Mouse (Mus musculus) embryo, embryonic 10.5 days (tissue): ENCODE data around the gene Gm17606.

Experiments used
- DNase-seq: peaks from one replicate; pipeline ENCODE4 v3.0.0-alpha.2; 2015; ENCODE audit warnings: low spot score

Gene Gm17606

GRCm38 (mm10) chr14:54664477-54665222 lies 23.9 kb downstream of the Gm17606 start:
- DNase-seq: no peak

GRCm38 (mm10) chr14:54669381-54669780 lies 28.6 kb downstream of the Gm17606 start:
- DNase-seq: peak; percentile 64

GRCm38 (mm10) chr14:54674317-54674716 lies 33.6 kb downstream of the Gm17606 start:
- DNase-seq: no peak

- DNase-seq: no peak
These were observed 35.5 kb downstream of the Gm17606 start for GRCm38 (mm10) chr14:54676290-54676689.

GRCm38 (mm10) chr14:54678657-54679304 lies 38.0 kb downstream of the Gm17606 start:
- DNase-seq: no peak

GRCm38 (mm10) chr14:54682396-54682795 lies 41.6 kb downstream of the Gm17606 start:
- no peak for DNase-seq

GRCm38 (mm10) chr14:54685471-54685870 lies 44.7 kb downstream of the Gm17606 start:
- no peak for DNase-seq

GRCm38 (mm10) chr14:54686063-54686521 lies 45.3 kb downstream of the Gm17606 start, which contains the start of gene 1700123O20Rik:
TSS of gene 1700123O20Rik (plus strand) at chr14:54686216.
- peak; percentile 94 for DNase-seq

- DNase-seq: peak; percentile 100
These were observed 45.9 kb downstream of the Gm17606 start, which contains the start of gene Acin1 for GRCm38 (mm10) chr14:54686522-54687143. TSS of gene Acin1 (minus strand) at chr14:54686931.

GRCm38 (mm10) chr14:54687251-54687650 lies 46.5 kb downstream of the Gm17606 start:
- DNase-seq: no peak

GRCm38 (mm10) chr14:54695042-54695441 lies 54.3 kb downstream of the Gm17606 start:
- DNase-seq: no peak

- no peak for DNase-seq
These were observed 56.0 kb downstream of the Gm17606 start for GRCm38 (mm10) chr14:54696752-54697151.
